Mouse (Mus musculus) layer of hippocampus, adult 8-10 months (tissue): Measurements from ENCODE around the gene Slc12a5. TPM values are rescaled to one million over a fixed set of nuclear protein-coding genes. Genes with fewer than 3 reads are reported as not detected.

Source experiments
- DNase-seq, 2 experiments: peaks; one replicate each; pipeline ENCODE4 v3.0.0; 2022; ENCODE audit warnings: low spot score in 2 of 2
- total RNA-seq, 4 experiments: library from RNA; stranded (reverse); gene quantifications; 2 replicates each; pipeline ENCODE4 v1.2.4; 2022

Slc12a5 gene
- total RNA-seq, 4 experiments from 2014 or later, result 370 to 437 (median 422) TPM

DNA sequence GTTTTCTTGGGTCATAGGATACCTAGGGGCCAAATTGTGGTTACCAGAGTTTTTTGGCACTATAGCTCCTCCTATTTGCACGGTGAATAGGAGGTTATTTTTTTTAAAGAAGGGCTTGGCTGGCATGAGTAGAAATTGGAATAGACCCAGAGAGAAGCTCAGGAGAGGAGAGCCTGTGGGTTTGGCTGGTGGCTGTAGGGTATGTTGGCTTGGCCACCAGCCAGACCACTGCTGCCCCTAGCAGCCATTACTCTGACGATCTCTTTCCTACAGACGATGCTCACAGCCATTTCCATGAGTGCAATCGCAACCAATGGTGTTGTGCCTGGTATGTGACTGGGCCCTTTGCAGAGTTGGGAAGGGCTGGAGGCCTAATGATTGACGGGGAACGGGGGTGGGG, 15.0 kb downstream of the Slc12a5 start:
- no peak for DNase-seq

DNA sequence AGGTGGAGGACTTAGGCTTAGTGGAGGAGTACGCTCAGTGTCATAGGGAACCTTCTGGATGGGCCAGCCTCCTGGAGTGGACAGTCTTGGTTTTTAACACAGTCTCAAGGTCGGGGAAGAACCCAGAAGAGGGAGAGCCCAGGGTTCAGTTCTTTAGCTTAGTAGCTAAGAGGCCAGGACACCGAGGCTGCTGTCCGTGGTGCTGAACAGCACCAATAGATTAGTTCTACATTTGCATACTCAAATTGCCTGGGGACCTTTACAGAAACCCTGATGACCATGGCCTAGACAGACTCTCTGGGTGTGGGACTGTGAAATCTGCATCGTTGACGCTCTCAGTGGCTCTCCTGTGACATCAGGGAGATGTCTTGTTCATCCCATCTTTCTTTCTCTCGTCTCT, 19.1 kb downstream of the Slc12a5 start:
- no peak for DNase-seq

DNA sequence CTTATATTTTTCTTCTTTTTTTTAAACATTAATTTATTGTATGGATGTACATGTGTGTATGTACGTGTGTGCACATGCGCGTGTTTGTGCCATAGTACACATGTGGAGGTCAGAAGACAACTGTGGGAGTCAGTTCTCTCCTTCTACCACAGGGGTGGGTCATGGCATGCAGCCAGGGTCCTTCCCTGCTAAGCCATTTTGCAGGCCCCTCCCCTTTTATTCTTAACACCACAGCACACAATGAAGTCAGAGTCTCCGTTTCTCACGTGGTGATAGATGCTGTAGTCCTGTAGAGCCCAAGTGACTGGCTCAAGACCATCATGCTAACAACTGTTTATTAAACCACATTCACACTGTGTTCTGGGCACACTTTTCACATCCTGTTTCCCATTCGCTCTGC, 25.4 kb downstream of the Slc12a5 start:
- no peak for DNase-seq

DNA sequence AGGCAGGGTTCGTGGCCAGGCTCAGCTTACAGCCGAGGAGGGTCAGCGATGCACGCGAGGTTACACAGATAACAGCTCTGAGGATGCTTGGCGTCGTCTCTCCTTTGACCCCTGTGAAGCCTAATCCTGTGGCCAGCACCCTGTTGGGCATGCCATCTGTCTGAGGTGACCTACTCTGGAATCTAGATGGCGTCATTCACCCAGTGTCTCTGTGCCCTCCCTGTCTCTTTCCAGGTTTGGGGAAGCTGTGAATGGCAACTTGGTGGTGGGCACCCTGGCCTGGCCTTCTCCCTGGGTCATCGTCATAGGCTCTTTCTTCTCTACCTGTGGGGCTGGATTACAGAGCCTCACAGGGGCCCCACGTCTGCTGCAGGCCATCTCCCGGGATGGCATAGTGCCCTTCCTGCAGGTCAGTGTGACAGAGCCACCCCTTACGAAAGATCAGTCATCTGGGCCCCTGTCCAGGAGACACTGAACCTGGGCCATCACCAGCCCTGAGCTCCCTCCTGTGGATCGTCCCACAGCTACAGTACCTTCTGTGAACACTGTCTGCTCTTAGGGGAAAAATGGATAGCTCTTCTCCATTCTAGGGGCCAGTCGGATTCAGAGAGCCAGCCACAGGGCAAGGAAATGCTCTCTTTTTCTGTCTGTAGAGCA, 25.9 kb downstream of the Slc12a5 start:
- no peak for DNase-seq

DNA sequence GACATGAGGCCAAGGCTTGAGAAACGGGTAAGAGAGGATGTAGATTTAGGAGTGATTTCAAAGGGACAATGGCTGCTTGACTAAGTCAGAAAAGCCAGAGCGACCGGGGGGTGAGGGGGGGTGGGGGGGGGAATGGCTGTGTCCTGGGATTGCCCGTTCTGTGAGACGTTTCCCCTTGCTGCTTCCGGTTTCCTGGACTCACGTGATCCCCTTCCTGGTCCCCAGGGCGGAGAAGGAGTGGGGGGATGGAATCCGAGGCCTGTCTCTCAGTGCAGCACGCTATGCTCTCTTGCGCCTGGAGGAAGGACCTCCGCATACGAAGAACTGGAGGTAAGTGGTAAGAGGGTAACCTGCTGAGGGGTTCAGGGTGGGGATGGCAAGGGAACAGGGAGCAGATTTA, 28.2 kb downstream of the Slc12a5 start:
- DNase-seq, result no peak

DNA sequence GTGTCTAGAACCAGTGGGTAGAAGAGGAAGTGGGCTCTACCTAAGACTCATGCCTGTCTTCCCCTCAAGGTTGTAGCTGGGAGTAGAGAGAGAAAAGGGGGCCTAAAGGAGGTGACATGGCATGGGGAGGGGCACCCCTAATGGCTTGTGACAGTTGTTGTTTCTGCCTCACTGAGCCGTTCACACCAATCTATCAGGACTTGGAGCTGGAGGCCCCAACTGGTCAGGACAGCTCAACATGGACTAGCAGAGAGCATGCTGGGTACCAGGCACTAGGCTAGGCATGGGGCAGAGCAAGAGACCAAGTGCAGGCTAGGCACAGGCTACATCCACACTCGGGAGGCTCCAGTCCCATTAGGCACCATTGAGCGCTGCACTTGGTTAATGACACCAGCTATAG, 30.5 kb downstream of the Slc12a5 start:
- no peak for DNase-seq

DNA sequence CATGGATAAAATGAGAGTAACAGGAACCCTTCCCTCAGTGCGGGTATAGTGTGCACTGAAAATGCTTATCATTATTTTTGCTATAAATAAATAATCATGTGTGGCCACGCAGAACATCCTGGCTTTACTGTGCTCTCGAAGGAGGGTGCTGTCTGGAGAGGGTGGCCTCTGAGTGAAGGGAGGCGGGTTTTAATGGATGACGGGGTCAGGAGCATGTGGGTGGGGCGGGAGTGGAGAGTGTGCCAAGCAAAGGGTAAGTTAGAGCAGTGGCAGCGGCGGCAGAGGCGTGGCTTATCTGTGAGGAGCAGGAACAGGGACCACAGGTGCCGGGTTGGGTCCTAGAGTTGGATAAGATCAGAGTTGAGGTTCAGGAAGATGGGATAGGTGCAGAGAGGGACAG, 31.2 kb downstream of the Slc12a5 start:
- DNase-seq, result no peak

DNA sequence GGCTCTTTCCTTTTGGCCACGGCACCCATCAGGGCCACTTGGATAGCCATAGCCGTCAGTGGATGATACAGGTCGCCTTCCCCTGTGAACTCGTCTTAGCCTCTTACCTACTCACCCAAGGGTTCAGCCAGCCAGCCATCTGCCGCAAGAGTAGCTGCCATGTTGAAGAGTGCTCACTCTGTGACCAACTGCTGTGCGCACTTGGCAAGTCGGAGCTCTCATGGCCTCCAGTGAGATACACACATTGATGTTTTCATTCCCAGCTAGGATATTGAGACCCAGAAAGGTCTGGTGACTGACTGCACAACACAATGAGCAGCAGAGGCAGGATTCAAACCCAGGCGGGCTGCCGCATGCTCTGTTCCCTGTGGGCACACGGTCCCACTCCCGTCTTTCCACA, 33.6 kb downstream of the Slc12a5 start:
- no peak for DNase-seq

DNA sequence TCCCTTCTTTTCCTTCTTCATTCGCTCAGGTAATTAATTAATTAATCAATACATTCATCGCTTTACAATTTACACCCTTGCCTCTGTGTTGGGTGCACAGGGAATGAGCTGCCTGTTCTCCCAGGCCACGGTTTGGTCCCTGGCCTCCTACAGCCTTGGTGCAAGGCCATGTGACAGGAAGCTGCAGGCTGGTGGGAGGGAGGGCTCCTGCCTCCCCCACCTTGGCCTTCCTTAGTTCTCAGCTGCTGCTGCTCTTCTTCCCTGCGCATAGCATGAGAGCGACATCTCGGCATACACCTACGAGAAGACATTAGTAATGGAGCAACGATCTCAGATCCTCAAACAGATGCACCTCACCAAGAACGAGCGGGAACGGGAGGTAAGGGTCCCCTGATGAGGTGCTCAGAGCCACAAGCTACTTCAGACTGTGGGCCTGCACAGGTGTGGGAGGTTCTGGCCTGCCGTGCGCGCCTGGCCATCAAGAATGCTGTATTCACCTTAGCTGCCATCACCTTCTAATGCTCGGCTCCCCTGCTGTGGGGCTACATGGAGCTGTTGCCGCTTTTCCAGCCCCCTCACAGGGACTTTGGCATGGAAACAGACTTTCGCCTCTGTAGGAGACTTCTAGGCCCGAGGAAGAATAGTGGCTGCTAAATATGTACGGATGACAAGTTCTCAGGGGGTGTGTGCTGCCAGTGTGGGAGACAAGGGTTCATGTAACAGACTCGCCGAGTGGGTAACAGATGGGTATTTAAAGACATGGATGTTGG, 34.2 kb downstream of the Slc12a5 start:
- no peak for DNase-seq

DNA sequence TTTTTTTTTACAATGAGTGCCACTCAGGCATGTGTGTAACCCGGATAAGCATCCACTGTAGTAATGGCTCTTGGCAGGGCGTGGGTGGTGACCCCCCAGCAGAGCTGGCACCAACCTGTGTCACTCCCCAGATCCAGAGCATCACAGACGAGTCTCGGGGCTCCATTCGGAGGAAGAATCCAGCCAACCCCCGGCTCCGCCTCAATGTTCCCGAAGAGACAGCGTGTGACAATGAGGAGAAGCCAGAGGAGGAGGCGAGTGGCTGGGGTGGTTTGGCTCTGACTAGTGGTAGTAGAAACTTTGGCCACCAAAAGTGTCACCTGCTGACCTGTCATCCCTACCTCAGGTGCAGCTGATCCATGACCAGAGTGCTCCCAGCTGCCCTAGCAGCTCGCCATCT, 35.4 kb downstream of the Slc12a5 start:
- DNase-seq, result no peak

DNA sequence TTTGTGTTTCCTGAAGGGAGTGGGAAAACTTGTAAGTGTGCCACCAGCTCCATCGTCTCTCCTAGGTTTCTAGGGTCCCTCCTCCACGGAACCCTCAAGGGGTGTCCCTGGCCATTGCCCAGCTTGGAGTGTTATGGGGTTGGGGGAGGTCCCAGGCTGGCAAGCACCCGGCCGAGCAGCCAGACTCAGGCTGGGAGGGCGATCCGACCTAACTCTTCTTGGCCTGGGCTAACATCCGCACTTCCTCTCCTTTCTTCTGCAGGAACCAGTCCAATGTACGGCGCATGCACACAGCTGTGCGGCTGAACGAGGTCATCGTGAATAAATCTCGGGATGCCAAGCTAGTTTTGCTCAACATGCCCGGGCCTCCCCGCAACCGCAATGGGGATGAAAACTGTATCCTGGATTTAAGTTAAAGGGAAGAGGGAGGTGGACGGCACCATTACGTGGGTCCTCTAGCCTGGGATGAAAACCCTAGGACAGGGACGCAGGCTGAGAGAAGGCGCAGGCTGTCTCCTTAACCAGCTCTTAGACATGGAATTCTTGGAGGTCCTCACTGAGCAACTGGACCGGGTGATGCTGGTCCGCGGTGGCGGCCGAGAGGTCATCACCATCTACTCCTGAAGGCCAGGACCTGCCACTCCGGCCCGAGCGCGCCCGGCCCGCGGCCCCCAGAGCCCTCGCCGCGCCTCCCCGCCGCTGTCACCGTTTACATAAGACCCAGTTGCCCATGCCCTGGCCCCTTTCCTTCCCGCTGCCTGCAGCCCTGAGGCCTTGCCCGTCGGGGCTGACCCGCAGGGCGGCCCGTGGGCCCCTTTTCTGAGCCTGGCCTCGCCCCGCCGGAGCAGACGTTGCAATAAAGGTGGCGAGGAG, 36.5 kb downstream of the Slc12a5 start:
- no peak for DNase-seq

DNA sequence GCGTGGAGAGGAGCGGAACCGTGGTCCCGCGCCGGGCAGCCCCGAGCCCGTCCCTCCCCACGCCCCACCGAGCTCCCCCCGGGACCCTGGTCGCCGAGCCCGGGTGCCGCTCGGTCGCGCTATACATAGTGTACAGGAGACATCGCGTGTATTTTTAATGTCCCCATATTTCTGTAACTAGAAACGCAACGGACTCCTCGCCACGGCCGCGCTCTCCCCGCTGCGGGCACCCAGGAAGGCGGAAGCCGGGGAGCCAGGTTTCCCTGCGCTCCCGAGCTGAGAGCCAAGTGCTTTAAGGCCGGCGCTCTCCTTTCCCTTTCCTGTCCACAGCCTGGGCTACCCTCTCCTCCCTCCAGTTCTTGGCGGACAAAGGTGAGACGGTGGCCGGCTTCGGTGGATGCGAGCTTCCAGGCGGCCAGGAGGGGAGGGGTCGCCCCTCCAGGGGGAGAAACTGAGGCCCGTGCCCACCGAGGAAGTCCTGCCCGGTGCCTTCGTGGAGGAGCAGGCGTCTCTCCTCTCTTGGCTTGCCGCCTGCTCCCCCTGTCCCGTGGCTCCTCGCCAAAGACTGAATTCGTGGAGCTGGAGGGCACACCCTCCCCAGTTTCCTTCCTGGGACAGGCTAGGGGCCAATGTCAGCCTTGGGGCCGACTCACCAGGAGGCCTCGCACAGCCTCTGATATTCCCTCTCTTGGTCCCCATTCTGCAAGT, 37.3 kb downstream of the Slc12a5 start:
- no peak for DNase-seq

DNA sequence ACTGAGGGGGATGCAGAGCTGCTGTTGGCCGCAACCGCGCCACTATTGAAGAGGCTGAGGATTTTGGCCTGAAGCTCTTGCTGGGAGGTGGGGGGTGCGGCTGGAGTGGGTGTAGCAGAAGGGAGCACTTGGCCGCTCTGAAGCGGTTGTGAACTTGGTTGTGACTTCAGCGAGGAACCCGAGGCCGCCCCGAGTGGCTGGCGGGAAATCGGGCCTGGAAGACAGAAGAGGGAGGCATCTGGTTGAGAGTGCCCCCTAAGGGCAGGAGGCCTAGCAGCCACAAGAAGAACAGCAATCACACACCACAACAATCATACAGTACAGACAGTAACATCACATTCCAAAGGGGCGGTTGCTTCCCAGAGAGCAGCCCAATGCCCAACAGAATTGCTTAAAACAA, 41.4 kb downstream of the Slc12a5 start:
- DNase-seq, result no peak

DNA sequence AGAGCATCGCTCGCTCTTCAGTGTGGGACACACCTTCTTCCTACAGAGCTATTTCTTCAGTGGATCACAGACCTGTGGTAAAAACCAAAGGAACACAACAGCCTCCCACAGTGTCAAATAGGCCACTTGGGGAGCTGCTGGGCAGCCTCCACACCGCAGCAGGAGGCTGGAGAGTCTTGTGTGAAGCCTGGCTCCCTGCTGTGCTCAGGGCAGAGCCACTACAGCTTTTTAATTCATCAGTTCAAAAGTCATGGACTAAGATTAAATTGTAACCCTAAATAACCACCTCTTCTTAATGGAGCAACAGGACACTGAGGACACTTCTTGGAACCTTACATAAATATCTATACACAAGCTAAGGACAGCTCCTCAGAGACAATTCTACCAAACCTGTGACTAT, 42.5 kb downstream of the Slc12a5 start:
- no peak for DNase-seq

DNA sequence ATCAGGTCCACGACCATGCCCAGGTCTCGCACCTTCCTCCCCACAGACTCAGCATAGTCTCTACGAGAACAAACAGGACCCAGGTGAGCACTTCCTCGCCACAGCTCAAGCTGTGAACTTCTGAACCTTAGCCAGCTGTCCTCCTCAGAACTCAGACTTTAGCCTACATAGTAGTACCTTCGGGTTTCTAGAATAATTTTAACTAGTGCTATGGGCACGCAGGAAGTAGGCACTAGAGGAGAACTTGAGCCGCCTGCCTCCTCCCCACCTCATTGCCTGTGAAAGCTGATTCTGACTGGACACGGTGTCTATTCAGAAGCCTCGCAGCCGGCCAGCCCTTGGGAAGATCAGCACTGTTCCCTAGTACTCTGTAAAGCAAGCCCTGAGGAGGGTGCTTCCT, 43.6 kb downstream of the Slc12a5 start:
- DNase-seq, result no peak

DNA sequence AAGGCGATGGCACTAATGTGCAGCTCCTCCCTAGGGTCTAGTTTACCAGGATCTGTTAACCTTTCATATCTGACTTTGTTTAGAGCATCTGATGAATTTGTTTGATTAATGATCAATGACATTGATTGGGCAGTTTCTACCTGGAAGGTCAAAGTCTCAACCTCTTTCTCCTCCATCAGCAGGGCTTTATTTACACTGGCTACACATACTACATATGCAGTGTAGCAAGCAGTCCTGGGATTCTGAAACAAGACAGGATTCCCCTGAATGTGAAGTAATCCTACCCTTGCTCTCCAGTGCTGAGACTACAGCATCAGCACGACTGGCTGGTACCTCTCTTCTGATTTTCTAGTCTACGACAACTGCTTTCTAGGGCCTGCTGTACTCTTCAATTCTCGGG, 46.2 kb downstream of the Slc12a5 start:
- no peak for DNase-seq

DNA sequence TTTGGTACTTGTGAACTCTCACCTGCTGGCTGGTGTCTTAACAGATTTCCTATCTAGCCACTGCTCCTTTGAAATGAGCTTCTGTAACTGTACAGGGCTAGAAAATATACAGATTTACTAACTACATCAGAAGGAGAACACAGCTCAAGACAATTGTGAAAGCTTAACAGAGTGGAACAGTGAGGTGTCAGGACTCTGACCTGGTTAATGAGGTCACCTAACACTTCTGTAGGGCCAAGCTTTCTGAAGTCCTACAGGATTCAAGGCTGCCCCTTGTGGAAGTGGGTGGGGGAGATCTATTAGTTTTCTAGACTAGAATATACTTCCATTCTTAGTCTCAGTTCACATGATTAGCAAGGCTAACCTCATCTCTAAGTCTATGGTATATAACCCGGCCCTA, 47.4 kb downstream of the Slc12a5 start:
- DNase-seq, result no peak

DNA sequence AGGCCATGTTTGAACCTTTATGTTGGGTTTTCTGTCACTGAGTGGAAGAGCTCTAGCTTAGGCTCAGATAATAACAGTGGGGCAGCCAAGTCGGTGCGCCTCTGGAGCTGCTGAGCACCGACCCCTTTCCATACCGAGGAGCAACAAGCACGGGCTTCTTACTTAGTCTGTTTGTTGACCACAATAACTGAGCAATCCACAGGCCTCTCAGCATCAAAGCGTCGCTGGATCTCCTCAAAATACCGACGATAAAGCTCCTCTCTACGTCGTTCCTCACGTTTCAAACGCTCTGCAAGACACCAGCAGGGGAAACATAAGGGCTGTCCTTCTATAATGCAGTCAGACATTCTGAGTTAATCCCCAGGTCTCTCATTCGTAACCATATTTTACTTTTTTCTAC, 48.6 kb downstream of the Slc12a5 start:
- no peak for DNase-seq

DNA sequence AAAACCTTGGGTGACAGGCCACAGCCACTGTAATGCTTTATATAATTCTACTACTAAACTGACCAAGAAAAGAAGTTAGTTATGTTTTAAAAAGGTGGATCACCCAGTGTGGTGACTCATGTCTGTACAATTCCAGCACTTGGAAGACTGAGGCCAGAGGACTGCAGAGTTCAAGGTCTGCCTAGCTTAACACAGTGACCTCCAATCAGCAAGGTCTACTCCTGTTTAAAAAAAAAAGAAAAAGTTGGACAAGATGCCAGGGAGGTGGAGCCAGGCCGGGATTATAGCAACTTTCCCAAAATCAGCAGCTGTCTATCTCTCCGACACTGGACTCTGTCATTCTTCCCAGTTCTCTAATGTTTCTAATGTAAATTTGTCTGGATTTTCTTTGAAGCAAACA, 49.0 kb downstream of the Slc12a5 start:
- DNase-seq, result no peak

DNA sequence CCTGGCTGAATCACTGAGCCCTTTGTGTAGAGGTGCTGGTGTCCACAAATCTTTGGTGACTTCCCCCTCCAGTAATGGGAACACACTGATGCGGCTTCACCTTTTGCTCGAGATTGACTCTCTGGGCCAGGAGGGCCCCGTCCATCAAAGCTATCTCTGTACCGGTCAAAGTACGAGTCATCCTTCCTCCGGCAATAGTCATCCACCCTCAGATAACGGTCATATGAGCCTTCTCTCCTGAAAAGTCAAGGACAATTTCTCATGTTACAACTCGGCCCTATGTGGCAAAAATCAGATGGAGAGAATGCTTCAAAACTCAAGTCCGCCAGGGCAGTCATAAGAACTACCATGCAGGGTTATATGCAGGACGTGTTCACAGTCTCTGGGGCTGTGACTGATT, 49.7 kb downstream of the Slc12a5 start:
- no peak for DNase-seq

DNA sequence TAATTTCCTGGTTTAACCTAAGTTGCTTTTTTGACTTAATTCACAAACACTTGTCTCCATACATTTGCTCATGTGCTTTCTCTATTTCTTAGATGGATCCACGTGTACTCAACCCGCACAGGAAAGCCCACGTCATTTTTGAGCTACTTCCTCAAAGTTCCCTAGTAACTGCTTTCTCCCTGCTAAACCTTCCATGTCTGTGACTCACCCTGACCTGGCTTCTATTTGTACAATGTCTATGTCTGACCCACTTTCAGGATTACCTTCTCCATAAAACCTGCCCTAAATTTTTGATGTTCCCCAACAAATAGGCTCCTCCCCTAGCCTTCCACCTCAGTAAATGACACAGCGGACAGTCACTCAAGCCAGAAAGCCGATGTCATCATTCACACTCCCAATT, 54.3 kb downstream of the Slc12a5 start:
- DNase-seq, result no peak

DNA sequence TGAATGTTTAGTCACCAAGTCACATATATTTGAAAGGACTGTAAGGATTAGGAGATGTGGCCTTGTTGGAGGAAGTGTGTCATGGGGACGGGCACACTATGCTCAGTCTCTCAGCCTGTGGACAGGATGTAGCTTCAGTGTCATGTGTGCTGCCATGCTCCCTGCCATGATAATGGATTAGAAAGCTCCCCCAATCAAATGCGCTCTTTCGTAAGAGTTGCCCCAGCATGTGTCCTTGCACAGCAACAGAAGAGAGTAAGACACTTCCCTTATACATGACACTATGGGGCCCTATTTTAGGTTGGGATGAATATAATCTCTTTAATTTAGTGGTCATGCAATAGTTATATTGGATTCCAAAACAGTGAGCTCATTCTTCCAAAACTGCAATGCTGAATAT, 59.9 kb downstream of the Slc12a5 start:
- DNase-seq, result no peak
